Mouse (Mus musculus): ENCODE measurements around the gene Fam196a. TPM values are rescaled to one million over a fixed set of nuclear protein-coding genes. Genes with fewer than 3 reads are reported as not detected.

The Fam196a gene
- total RNA-seq (2014; rRNA removed): 17.6 and 21.2 TPM in 2 replicates
- 7.9 and 8.5 TPM in 2 replicates for polyA plus RNA-seq (2015; fragmentation: Nextera tagmentation; extraction: Ambion mirVana)

- Histone ChIP-seq H3K36me3 (ENCODE audit: insufficient read depth, low read length) (no peaks in the 10 kb centered on the region), H3K4me2 (ENCODE audit: low read depth, low read length) (peak within 1 kb of the TSS; percentile 87), H3K4me3 (ENCODE audit: low read length) (peak within 1 kb of the TSS; percentile 69), H3K27ac (peak within 1 kb of the TSS; percentile 59), H3K27me3 (ENCODE audit: insufficient read depth, low read length) (no peaks in the 10 kb centered on the region), H3K4me1 (ENCODE audit: insufficient read depth, low read length) (peaks cover 3% of the 10 kb centered on the region; the same call in 1 of the 2 replicates), H3K9me3 (ENCODE audit: low read length) (no peaks in the 10 kb centered on the region), H3K9ac (replicated peaks; ENCODE audit: low read length) (peak within 1 kb of the TSS; percentile 61)
- peak; percentile 88 for ATAC-seq
- WGBS: 2% methylated on average over 44 of the region's 71 CpGs
- peak; percentile 79 for DNase-seq (ENCODE audit: low spot score)
- TF ChIP-seq CTCF (IDR thresholded peaks at IDR 0.05; ENCODE audit: low read depth): peak; percentile 59
These were observed at the start of gene Fam196a for GRCm38 (mm10) chr7:134937927-134938609. TSS of gene Fam196a (minus strand) at chr7:134938430.

- no peaks in the 10 kb centered on the region for H3K9me3 ChIP-seq (ENCODE audit: low read length)
- no peak for ATAC-seq
- no peaks in the 10 kb centered on the region for H3K36me3 ChIP-seq (ENCODE audit: insufficient read depth, low read length)
- H3K4me3 ChIP-seq (ENCODE audit: low read length): no peak overlapping the region
- WGBS: 81% methylated on average over 2 of the region's 2 CpGs
- no peaks in the 10 kb centered on the region for H3K4me1 ChIP-seq (ENCODE audit: insufficient read depth, low read length)
- no peak overlapping the region for H3K9ac ChIP-seq (replicated peaks; ENCODE audit: low read length)
- no peak for DNase-seq (ENCODE audit: low spot score)
- no peak overlapping the region for H3K4me2 ChIP-seq (ENCODE audit: low read depth, low read length)
- no peaks in the 10 kb centered on the region for H3K27me3 ChIP-seq (ENCODE audit: insufficient read depth, low read length)
- no peak for TF ChIP-seq CTCF (IDR thresholded peaks at IDR 0.05; ENCODE audit: low read depth)
- H3K27ac ChIP-seq: no peak overlapping the region
These were observed 23.4 kb upstream of the Fam196a start for GRCm38 (mm10) chr7:134961608-134962007.

GRCm38 (mm10) chr7:134960871-134961270 is 22.6 kb upstream of the Fam196a start:
- no peaks in the 10 kb centered on the region for H3K27me3 ChIP-seq (ENCODE audit: insufficient read depth, low read length)
- no peaks in the 10 kb centered on the region for H3K9me3 ChIP-seq (ENCODE audit: low read length)
- no peak overlapping the region for H3K27ac ChIP-seq
- no peak overlapping the region for H3K4me2 ChIP-seq (ENCODE audit: low read depth, low read length)
- no peak for ATAC-seq
- H3K9ac ChIP-seq (replicated peaks; ENCODE audit: low read length): no peak overlapping the region
- no peaks in the 10 kb centered on the region for H3K36me3 ChIP-seq (ENCODE audit: insufficient read depth, low read length)
- no peak for DNase-seq (ENCODE audit: low spot score)
- H3K4me1 ChIP-seq (ENCODE audit: insufficient read depth, low read length): no peaks in the 10 kb centered on the region
- H3K4me3 ChIP-seq (ENCODE audit: low read length): no peak overlapping the region
- WGBS: 67% methylated on average over 4 of the region's 4 CpGs
- TF ChIP-seq CTCF (IDR thresholded peaks at IDR 0.05; ENCODE audit: low read depth): peak; percentile 63

DNA sequence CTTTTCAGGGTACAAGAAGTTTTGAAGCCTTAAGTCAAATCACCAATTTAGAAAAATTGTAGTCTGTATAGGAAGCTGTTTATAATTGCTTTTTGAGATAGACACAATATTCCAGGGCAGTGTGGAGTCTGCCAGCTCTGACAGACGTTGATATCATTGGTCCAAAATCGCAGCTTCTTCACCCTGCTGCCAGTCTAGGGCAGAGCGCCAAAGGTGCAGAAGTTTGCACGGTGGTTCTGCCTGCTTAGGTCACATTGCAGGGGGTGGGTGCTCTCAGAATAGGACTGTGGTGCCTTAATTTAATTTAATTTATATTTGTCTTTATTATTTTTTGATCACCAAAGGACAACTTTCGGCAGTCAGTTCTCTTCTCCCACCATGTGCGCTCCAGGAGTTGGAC is 20.9 kb upstream of the Fam196a start:
- H3K36me3 ChIP-seq (ENCODE audit: insufficient read depth, low read length): no peaks in the 10 kb centered on the region
- no peak for TF ChIP-seq CTCF (IDR thresholded peaks at IDR 0.05; ENCODE audit: low read depth)
- H3K4me1 ChIP-seq (ENCODE audit: insufficient read depth, low read length): no peaks in the 10 kb centered on the region
- no peak overlapping the region for H3K4me3 ChIP-seq (ENCODE audit: low read length)
- no peak for DNase-seq (ENCODE audit: low spot score)
- no peaks in the 10 kb centered on the region for H3K9me3 ChIP-seq (ENCODE audit: low read length)
- H3K4me2 ChIP-seq (ENCODE audit: low read depth, low read length): no peak overlapping the region
- no peak overlapping the region for H3K9ac ChIP-seq (replicated peaks; ENCODE audit: low read length)
- no peaks in the 10 kb centered on the region for H3K27me3 ChIP-seq (ENCODE audit: insufficient read depth, low read length)
- 80% methylated on average over 6 of the region's 6 CpGs for WGBS
- no peak for ATAC-seq
- no peak overlapping the region for H3K27ac ChIP-seq

DNA sequence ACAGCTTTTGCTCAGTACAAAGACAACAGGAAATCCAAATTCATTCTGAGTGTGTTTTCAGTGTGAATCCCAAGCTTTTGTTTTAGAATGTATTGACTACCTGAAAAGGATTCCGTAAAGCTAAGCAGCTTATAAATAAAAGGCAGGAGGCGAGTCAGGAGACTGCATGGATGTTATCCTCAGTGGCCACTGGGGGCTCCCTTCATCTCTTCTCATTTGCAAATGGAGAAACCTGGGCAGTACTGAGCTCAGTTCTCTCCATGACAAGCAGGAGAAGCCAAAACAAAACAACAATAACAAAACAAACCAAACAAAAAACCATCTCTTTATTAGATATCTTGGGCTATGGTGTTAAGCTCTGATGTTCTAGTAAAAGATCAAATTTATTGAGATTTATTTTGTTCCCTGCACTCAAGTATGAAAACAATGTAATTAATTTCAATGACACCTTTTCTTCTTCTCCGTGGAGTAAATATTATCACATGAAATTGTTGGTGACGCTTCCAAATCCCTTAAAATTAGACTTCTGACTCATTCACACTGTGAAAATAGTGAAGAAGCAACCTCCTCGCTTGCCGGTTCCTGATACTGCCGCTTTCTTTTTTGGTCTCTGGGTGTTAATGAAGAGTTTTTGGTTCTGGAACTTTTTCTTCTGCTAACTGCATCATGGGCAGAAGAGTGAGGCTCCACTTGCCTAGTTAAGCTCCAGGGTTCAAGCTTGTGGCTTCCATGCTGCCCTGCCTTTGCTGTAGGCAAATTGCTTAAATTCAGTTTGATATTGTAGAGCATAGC is 7.9 kb upstream of the Fam196a start:
- H3K27ac ChIP-seq: no peak overlapping the region
- WGBS: 83% methylated on average over 7 of the region's 7 CpGs
- peak; percentile 54 for TF ChIP-seq CTCF (IDR thresholded peaks at IDR 0.05; ENCODE audit: low read depth)

GRCm38 (mm10) chr7:134943701-134944100 is 5.5 kb upstream of the Fam196a start:
- DNase-seq (ENCODE audit: low spot score) (no peak), ATAC-seq (no peak)
- H3K4me3 ChIP-seq (ENCODE audit: low read length): no peak overlapping the region
- H3K27ac ChIP-seq: no peak overlapping the region
- no peak overlapping the region for H3K4me2 ChIP-seq (ENCODE audit: low read depth, low read length)
- no peaks in the 10 kb centered on the region for H3K9me3 ChIP-seq (ENCODE audit: low read length)
- no peaks in the 10 kb centered on the region for H3K4me1 ChIP-seq (ENCODE audit: insufficient read depth, low read length)
- WGBS: 73% methylated on average over 7 of the region's 7 CpGs
- TF ChIP-seq CTCF (IDR thresholded peaks at IDR 0.05; ENCODE audit: low read depth): no peak
- H3K27me3 ChIP-seq (ENCODE audit: insufficient read depth, low read length): no peaks in the 10 kb centered on the region
- no peak overlapping the region for H3K9ac ChIP-seq (replicated peaks; ENCODE audit: low read length)
- no peaks in the 10 kb centered on the region for H3K36me3 ChIP-seq (ENCODE audit: insufficient read depth, low read length)

More for the DNA sequence above, 7.9 kb upstream of the Fam196a start:
- peak; percentile 20 for DNase-seq (ENCODE audit: low spot score)
- no peaks in the 10 kb centered on the region for H3K4me1 ChIP-seq (ENCODE audit: insufficient read depth, low read length)
- H3K4me2 ChIP-seq (ENCODE audit: low read depth, low read length): no peak overlapping the region
- H3K27me3 ChIP-seq (ENCODE audit: insufficient read depth, low read length): no peaks in the 10 kb centered on the region
- H3K4me3 ChIP-seq (ENCODE audit: low read length): no peak overlapping the region
- no peaks in the 10 kb centered on the region for H3K9me3 ChIP-seq (ENCODE audit: low read length)
- H3K9ac ChIP-seq (replicated peaks; ENCODE audit: low read length): no peak overlapping the region
- H3K36me3 ChIP-seq (ENCODE audit: insufficient read depth, low read length): no peaks in the 10 kb centered on the region
- ATAC-seq: no peak

Data from hindbrain, postnatal 0 days (tissue).